Mouse (Mus musculus) adrenal gland, postnatal 4 days (tissue): ENCODE data around the gene 9330159F19Rik. TPM values are rescaled to one million over a fixed set of nuclear protein-coding genes. Genes with fewer than 3 reads are reported as not detected.

Source experiments
- total RNA-seq, 2 experiments: library from RNA; stranded (reverse); gene quantifications; 2 replicates each; pipeline ENCODE4 v1.2.3; 2021

Gene 9330159F19Rik
- total RNA-seq, 2 experiments from 2014 or later = 4.7 to 5.5 TPM

Other genes starting within 250 kb of the 9330159F19Rik start
- not detected for gene 2310057J18Rik, start 225.3 kb upstream of the 9330159F19Rik start, total RNA-seq
- gene Soga3, start 67.8 kb upstream of the 9330159F19Rik start, total RNA-seq = 10 to 100 TPM; 11.4 to 13.5 TPM
- gene Gm49353, start 12.7 kb upstream of the 9330159F19Rik start, total RNA-seq = 1 to 10 TPM in 1 of 2 experiments, not detected in 1; 2.4 TPM
- gene Echdc1, start 101.6 kb downstream of the 9330159F19Rik start, total RNA-seq = 10 to 100 TPM; 34.7 to 36.5 TPM
- 10 to 100 TPM; 56.8 to 62.1 TPM for gene Rnf146, start 150.8 kb downstream of the 9330159F19Rik start, total RNA-seq